Mouse (Mus musculus) stomach, postnatal 0 days (tissue): ENCODE measurements at regions not wholly inside any gene's neighbourhood (a gene's known extent, or its start where the extent isn't known, plus 50 kb on each side); places are given as distances from the start of the nearest gene placed in this dataset.
A peak's percentile ranks its signal among the peaks of the same experiment; 100 is the strongest.

ENCODE experiments used
- ATAC-seq: fragments of 200-750 bp; cut with Nextera tagmentation; 2 replicates; pipeline ENCODE4 v1.8.0; 2017; ENCODE audit not compliant: low FRiP score, low TSS enrichment
- DNase-seq: peaks from one replicate; pipeline ENCODE4 v3.0.0-alpha.2; 2016; ENCODE audit warnings: low spot score
- H3K27ac ChIP-seq: fragments of 300-500 bp; sonication (generic); replicated peaks from 2 replicates; pipeline ENCODE4 v1.5.1; 2014; ENCODE audit warnings: mild to moderate bottlenecking, control low read depth
- H3K27me3 ChIP-seq: fragments of 300-500 bp; sonication (generic); 2 replicates; pipeline ENCODE4 v1.6.1; 2014; ENCODE audit warnings: low read length; ENCODE audit not compliant: control insufficient read depth, insufficient read depth
- H3K36me3 ChIP-seq: fragments of 300-500 bp; sonication (generic); 2 replicates; pipeline ENCODE4 v1.6.1; 2014; ENCODE audit warnings: low read length, mixed read lengths; ENCODE audit not compliant: control insufficient read depth, insufficient read depth
- H3K4me1 ChIP-seq: fragments of 300-500 bp; sonication (generic); replicated peaks from 2 replicates; pipeline ENCODE4 v1.6.1; 2014; ENCODE audit warnings: antibody characterized with exemption; ENCODE audit not compliant: control insufficient read depth, insufficient read depth
- H3K4me2 ChIP-seq: fragments of 300-500 bp; sonication (generic); replicated peaks from 2 replicates; pipeline ENCODE4 v1.6.1; 2014; ENCODE audit warnings: low read depth, mild to moderate bottlenecking, control low read depth, moderate library complexity
- H3K4me3 ChIP-seq: fragments of 300-500 bp; sonication (generic); 2 replicates; pipeline ENCODE4 v1.5.1; 2014; ENCODE audit warnings: low read depth, low read length, control low read depth
- H3K9ac ChIP-seq: fragments of 300-500 bp; sonication (generic); 2 replicates; pipeline ENCODE4 v1.6.1; 2014; ENCODE audit warnings: mild to moderate bottlenecking, low read length, control low read depth, mixed read lengths
- H3K9me3 ChIP-seq: fragments of 300-500 bp; sonication (generic); 2 replicates; pipeline ENCODE4 v1.6.1; 2016; ENCODE audit warnings: low read length; ENCODE audit not compliant: control insufficient read depth
- CTCF ChIP-seq: IDR thresholded peaks from 2 replicates; pipeline ENCODE4 v1.5.1; 2016; ENCODE audit warnings: antibody characterized with exemption, low read depth, mild to moderate bottlenecking, moderate library complexity
- EP300 ChIP-seq: optimal IDR thresholded peaks from 2 replicates; pipeline ENCODE3; 2016; ENCODE audit warnings: antibody characterized with exemption
- WGBS: fragments of 180-500 bp; shearing (Covaris S2); extraction: QIAGEN DNeasy Blood & Tissue Kit; methylation state at CpG from one replicate; pipeline ENCODE4 v1.1.7; 2014; 5-methylcytosine and 5-hydroxymethylcytosine counted together

DNA sequence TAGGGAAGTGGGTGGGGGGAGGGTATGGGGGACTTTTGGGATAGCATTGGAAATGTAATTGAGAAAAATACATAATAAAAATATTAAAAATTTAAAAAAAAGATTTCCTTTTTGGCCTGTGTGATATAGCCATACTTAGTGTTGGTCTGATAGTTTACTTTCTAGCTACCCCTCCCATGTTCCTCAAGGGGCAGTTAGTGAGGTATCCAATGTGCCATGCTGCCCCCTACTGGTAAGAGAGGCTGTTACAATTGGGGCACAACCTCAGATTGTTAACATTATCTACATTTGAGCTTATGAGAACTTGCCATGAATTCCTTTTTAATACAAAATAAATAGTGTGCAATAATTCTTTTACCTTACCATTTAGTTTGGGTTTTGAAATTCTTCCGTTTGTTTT, 83.6 kb upstream of the Pam start:
- H3K4me2 ChIP-seq, result no peak overlapping the region

DNA sequence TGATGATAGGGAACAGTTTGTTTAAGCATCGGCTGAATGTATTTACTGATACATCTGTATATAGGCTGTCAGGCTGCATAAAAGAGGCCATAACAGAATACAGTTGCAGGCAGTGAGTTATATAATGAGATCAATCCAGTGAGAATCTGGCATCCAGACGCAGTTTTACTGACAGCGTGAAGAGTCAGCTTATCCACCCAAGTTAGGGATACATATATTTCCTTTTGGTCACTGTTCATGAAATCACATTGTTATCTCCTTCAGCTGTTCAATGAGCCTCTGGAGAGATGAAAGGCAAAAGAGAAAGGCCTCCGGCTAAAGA, 79.3 kb upstream of the Pam start:
- Histone ChIP-seq H3K27ac (no peak overlapping the region), H3K4me1 (no peaks in the 10 kb centered on the region), H3K9ac (no peak overlapping the region), H3K27me3 (no peaks in the 10 kb centered on the region), H3K9me3 (no peaks in the 10 kb centered on the region), H3K4me2 (no peak overlapping the region), H3K4me3 (no peak overlapping the region), H3K36me3 (no peaks in the 10 kb centered on the region)
- ATAC-seq (no peak), DNase-seq (no peak)
- 58% methylated on average over 4 of the region's 4 CpGs for WGBS
- TF ChIP-seq EP300, result no peak
- TF ChIP-seq CTCF, result no peak

More for the DNA sequence above, 83.6 kb upstream of the Pam start:
- no peaks in the 10 kb centered on the region for H3K27me3 ChIP-seq
- 39% methylated on average over 1 of the region's 1 CpGs for WGBS
- H3K27ac ChIP-seq, result no peak overlapping the region
- DNase-seq (peak; percentile 38), ATAC-seq (no peak)
- H3K9ac ChIP-seq, result no peak overlapping the region
- H3K36me3 ChIP-seq, result no peaks in the 10 kb centered on the region
- no peaks in the 10 kb centered on the region for H3K4me1 ChIP-seq
- TF ChIP-seq EP300 (no peak), CTCF (peak; percentile 80)
- no peak overlapping the region for H3K4me3 ChIP-seq
- H3K9me3 ChIP-seq, result no peaks in the 10 kb centered on the region

DNA sequence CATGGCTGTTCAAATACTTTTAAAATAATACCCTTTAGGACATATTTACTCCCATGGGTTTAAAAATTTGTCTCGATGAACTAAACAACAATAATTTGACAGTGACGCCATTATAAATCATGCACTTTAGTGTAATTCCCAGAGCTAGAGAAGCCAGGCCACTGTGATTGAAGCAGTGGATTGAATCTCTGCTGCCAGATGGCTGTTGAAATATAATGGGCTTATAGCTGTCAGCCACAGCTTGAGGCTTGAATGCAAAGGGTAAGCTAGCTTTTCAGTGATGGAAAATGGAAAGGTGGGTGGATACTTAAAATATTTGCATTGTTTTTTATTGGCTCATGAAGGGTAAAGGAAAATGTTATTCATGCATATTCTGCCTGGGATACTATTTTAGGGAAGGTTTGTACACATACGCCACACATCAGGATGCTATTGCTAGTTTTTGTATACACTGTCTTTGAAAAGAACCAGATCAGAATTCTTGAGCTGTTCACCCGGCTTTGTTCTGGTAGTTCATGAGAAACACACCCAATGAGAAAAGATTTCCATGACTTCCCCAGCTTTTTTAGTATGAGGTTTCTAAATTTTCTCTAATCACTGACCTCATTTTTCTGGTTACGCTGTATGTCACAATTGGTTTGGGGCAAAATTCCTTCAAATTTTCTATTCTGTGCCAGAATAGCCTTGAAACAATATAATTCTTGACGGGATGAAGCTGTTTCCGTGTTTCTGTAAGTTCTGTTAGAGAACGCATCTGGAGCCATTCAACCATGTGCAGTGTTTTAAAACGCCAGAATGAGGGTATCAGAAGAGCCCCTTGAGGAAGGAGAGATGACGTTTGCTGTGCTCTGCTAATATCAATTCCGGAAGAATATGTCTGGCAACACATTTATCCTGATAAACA, 78.7 kb upstream of the Pam start:
- Histone ChIP-seq H3K4me1 (no peaks in the 10 kb centered on the region), H3K4me2 (no peak overlapping the region), H3K4me3 (no peak overlapping the region), H3K9ac (no peak overlapping the region), H3K36me3 (no peaks in the 10 kb centered on the region), H3K9me3 (no peaks in the 10 kb centered on the region), H3K27me3 (no peaks in the 10 kb centered on the region), H3K27ac (no peak overlapping the region)
- ATAC-seq (no peak), DNase-seq (no peak)
- WGBS, result 36% methylated on average over 11 of the region's 11 CpGs
- no peak for TF ChIP-seq EP300
- no peak for TF ChIP-seq CTCF

DNA sequence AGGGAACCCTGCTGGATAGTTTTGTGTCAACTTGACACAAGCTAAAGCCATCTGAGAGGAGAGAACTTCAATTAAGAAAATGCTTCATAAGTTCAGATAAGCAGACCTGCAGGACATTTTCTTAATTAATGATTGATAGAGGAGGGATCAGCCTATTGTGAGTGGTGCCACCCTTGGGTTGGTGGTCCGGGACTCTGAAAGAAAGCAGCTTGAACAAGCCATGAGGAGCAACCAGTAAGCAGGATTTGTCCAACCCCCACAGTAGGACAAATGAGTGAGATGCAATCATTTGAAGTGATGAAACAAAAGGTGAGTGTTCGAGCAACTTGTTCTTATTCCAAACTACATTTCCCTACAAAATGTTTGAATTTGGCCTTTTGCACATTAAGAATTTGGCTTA, 78.0 kb upstream of the Pam start:
- no peak for DNase-seq
- H3K4me1 ChIP-seq, result no peaks in the 10 kb centered on the region
- H3K9ac ChIP-seq, result no peak overlapping the region
- H3K9me3 ChIP-seq, result no peaks in the 10 kb centered on the region
- no peak overlapping the region for H3K27ac ChIP-seq
- no peak overlapping the region for H3K4me2 ChIP-seq
- no peaks in the 10 kb centered on the region for H3K27me3 ChIP-seq
- ATAC-seq, result no peak
- H3K4me3 ChIP-seq, result no peak overlapping the region
- TF ChIP-seq CTCF (no peak), EP300 (no peak)
- no peaks in the 10 kb centered on the region for H3K36me3 ChIP-seq
- WGBS, result 74% methylated on average over 2 of the region's 2 CpGs

DNA sequence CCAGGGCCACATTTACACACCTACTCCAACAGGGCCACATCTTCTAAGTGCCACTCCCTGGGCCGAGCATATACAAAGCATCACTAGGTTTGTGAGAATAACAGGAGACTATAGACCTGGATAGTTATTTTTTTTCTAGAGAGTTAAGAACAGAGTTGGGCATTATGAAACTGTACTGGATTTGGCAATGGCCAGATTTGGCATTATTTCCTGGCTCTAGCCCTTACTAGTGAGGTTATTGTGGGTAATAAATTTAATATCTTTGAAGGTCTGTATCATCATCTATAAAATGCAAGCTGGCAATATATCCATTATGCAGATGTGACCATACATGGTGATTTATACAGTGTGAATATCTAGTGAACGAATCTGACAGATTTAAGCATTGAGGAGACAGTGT, 75.8 kb upstream of the Pam start:
- no peak overlapping the region for H3K27ac ChIP-seq
- TF ChIP-seq CTCF (no peak), EP300 (no peak)
- ATAC-seq (no peak), DNase-seq (no peak)
- H3K4me2 ChIP-seq, result no peak overlapping the region
- no peak overlapping the region for H3K4me3 ChIP-seq
- H3K9ac ChIP-seq, result no peak overlapping the region
- no peaks in the 10 kb centered on the region for H3K27me3 ChIP-seq
- no peaks in the 10 kb centered on the region for H3K9me3 ChIP-seq
- no peaks in the 10 kb centered on the region for H3K36me3 ChIP-seq
- H3K4me1 ChIP-seq, result no peaks in the 10 kb centered on the region
- 82% methylated on average over 2 of the region's 2 CpGs for WGBS

DNA sequence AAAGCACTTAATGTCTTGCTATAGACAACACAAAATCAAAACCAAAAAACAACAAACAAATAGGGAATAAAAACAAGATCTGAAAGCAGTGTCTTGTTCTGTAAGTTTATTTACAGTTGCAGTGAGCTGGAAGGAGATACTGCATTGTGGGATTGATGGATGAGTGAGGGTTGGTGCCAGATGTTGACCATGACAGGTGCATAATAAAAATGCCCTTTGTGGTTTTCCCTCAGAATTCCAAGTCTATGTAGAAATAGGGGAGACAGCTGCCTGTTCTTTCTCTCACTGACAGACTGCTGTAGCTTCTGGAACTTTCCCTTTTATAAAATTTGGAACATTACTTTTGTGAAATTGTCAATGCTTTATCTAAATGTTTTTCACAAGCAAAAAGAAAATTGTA, 73.9 kb upstream of the Pam start:
- Histone ChIP-seq H3K27me3 (no peaks in the 10 kb centered on the region), H3K9ac (no peak overlapping the region), H3K4me2 (no peak overlapping the region), H3K36me3 (no peaks in the 10 kb centered on the region), H3K4me3 (no peak overlapping the region), H3K4me1 (no peaks in the 10 kb centered on the region), H3K9me3 (no peaks in the 10 kb centered on the region), H3K27ac (no peak overlapping the region)
- no peak for ATAC-seq
- TF ChIP-seq EP300, result no peak
- no peak for TF ChIP-seq CTCF
- DNase-seq, result no peak
